Mouse (Mus musculus): ENCODE results near the gene Prkg1.

The Prkg1 gene

DNA sequence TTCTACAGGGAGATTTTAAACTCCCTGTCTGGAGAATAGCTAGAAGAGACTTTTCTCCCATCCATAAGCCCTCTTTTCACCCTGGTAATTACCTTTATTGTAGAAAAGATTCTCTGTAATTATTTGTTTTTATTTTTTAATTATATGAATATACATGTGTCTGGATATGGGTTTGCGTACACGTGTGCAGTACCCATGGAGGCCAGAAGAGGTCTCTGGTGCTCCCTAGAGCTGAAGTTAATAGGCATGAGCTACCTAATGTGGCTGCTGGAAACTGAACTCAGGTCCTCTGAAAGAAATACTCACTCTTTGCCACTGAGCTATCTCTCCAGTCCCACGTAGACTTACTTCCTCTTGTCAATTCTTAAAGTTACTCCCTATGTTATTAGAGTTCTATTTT lies 937.0 kb downstream of the Prkg1 start:
- DNase-seq = no peak

DNA sequence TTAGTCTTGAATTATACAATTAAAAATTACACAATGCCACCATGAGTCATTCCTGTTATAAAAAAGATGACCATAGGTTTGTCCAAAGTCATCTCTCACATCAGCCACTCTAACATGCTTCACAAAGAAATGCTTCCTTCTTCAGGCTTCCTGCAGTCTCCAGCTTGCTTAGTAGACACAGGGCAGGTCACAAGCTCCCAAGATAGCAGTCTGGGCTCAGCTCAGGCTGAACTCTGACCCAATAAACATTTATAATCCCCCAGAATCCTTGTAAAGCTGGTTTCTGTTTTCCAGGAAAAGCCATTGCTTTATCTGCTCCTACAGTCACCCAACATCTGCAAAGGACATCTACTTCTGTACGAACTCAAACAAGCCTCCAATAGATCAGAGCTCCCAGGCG lies 938.7 kb downstream of the Prkg1 start:
- DNase-seq = no peak

DNA sequence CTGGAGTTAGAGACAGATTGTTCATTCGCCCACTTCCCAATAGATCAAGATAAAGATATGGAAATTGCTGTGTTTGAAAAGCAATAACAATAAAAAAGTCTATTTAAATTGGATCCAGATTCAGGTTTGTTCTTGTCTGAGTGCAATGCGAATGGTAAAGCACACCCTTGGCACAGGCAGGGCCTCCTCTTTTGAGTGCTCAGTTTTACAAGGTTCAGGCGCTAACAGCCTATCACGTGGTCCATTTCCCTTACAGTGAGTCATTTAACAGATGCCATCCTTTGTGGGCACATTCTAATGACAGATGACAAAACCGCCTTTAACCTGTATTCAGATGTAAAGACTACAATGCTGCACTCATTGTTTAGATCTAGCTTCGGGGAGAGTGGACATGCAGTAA lies 949.2 kb downstream of the Prkg1 start:
- DNase-seq = no peak

DNA sequence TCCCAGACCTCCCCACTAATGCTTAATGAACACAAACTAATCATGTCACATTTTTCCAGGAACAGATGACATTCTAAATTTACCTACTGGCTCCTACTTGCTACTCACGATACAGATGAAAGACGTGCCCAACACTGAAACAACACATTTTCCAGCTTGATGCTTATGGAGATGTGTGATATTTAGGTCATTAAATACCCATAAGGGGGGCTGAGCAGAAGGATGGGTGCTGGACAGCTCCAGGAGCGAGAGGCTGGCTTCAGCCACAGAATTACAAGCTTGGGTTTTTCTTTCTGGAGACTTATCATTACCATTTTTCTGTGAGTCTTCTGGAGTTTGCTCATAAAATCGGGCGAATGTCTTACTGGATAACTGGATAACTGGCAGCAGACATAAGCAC lies 958.6 kb downstream of the Prkg1 start:
- DNase-seq = no peak

DNA sequence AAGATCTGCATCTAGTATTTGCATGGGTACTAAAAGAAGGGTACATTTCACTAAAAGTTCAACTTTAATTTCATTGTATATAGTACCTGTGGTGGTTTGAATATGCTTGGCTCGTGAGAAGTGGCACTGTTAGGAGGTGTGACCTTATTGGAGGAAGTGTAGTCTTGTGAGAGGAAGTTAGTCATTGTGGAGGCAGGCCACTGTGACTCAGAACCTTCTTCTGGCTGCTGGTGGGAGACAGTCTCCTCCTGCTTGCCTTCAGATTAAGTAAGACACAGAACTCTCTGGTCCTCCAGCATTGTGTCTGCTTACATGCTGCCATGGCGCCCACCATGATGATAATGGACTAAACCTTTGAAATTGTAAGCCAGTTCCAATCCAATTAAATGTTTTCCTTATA lies 984.0 kb downstream of the Prkg1 start:
- no peak for DNase-seq

DNA sequence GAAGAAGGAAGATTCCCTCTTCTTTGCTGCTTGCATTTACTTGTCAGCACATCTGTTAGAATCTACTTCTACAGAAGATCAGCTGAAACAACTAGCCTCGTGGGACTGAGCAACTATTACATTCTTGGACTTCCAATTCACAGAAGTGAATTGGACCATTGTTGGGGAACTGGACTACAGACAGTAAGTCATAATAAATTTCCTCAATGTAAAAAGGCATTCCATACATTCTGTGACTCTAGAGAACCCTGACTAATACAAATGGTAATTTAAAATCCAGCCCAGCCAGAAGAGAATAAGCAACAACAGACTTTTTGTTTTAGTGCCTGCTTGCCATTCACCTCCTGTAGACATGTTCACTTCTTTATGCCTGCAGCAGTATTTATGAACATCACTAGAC lies 996.5 kb downstream of the Prkg1 start:
- no peak for DNase-seq

DNA sequence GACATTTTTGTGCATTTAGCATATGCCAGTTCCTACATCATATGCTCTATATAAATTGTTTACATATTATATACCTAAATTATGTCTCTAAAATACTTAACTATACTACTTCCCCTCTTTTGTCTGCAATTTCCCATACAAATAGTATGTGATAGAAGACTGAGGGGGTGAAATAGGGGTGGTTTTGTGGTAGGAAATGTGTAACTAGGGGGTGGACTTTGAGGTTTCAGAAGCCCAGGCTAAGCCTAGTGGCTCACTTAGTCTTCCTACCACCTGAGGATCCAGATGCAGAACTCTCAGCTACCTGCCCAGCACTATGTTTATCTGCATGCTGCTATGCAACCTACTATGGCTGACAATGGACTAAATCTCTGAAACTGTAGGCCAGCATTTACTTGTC lies 1020.4 kb downstream of the Prkg1 start:
- no peak for DNase-seq

DNA sequence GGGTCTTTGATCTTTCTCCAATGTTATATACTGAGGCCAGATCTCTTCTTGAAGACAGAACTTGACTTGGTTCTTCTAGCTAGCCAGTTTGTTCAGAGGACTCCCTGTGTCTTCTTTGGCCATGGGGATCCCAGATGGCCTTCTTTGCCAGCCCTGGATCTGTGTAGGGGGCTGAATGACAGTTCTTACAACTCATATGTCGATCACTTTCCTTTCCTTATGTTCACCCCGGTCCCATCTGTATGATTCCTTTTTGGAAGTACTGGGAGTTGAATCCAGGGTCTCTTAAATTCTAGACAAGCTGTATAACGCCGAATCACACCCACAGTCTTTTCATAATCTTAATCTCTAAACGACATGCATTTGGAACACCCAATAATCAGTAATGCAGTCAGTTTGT lies 1065.7 kb downstream of the Prkg1 start:
- no peak for DNase-seq

DNA sequence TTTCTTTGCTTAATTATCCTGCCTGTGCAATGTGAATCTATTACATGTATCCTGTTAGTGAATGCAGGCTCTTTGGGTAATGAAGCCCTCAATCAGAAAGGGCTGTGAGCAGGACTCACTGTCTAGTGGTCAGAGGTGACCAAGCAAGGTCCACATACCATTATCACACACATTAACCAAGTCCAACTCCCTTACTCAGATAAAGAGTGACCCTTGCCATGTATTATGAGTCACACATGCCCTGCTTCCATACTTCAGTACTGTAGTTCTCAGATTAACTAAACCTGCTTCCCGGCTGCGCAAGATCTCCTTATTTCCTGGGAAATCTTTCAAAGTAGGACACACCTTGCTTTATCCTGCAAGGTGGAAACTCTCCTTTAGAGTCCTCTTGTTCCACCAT lies 1073.6 kb downstream of the Prkg1 start:
- no peak for DNase-seq

DNA sequence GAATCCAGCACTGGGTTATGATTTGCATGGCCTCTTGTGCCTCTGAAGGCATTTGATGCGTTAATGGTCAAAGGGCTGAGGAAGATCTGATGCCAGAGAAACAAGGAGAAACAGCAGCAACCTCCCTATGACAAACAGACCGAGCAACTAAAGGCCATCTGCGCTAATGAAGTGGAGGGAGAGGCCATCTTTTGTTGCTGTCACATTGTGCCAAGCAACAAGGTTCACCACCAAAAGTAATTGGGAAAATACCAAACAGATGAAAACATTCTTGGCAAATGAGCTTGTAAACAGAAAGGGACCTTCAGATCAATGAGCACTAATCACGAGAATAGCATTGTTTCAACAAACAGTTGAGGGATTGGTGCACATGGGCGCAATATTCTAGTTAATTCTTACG lies 1074.1 kb downstream of the Prkg1 start:
- DNase-seq = no peak

DNA sequence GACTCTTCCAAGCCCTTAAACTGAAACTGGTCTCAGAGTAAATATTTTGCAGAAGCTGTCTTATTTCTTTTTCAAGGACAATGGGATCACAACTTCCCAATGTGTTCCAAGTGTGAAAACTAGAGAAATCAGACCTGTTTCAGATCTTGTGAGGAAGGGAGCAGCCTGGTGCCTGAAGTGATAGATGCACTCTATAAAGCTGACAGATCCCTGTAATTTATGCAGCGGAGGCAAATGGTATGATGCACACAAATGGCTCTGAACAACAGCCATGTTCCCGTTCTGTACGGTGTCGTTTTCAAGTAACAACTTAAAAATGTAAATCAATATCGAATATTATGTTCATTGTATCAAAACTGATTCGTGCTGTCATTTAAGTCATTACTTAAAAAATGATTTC lies 1076.9 kb downstream of the Prkg1 start:
- DNase-seq = no peak

DNA sequence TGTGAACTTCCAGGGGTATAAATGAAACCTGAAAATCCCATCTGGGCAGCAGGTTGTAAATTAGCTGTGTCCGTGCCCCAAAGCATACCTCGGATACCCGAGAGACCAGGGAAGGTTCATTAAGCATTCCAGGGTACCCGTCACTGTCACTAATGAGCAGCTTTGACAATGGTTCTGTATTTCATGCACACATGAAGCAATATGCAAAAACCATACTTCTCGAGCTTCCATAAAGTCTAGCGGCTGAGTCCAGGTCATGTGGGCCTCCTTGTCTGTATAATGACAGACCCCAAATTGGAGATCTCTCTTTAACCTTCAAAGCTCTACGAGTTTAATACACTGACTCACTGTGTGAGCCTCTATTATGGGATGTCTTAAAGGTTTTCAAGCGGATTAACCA lies 1088.5 kb downstream of the Prkg1 start:
- no peak for DNase-seq

DNA sequence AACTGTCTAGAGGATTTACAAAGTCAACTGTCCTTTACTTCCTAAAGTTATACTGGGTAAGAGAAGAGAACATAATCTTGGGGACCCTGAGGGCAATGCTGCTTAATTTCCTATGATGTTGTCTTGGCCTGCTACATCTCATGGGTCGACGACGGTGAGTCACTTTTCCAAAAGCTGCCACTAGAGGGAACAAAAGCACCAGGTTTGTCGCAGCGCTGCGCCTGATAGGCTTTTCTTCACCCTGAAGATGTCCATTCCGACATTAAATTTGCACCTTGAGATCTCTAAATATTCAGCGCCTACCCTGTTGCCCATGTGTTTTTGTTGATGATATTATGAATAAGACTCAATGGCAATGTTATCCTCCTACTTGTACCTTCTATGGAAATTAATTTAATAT lies 1100.6 kb downstream of the Prkg1 start:
- DNase-seq = peak; percentile 26

DNA sequence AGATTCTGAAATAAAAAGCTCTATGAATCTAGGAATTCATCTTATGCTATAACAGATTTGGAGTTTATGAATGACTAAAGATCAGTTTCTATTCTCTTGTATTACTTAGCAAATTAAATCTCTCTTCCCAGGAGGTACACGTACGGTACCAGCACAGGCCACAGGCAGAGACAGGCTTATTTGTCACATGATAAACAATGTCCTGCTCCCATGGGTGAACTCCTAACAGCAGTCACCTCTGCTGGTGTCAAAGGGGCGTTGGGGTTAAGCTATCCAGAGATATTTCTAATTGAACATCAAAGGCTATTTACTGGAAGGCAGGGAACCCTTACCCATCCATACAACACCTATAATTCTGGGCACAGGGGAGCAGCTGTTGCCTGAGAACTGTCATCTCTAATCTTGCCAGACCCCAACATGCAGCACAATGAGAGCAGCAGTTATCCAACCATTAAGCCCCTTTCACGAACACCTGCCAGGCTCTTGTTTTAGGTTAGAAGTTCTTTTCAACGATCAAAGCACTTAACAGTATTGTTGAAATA lies 1122.1 kb downstream of the Prkg1 start:
- no peak for DNase-seq

DNA sequence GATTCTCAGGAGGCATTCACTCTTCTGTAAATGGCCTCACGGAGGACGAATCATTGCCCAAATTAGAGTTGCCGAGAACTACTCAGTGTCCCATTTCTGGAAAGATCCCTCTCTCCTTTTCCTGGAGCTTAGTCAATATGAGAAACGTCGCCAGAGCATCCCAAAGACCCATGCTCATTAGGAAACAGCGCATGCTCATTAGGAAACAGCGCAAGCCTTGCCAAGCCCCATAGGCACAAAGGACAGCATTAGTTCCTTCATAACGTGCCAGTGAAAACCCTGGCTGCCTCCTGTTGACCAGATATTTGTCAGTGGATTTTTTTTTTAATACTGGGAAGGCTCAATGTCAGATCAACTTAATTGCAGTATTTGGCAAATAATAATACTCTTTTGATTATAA lies 1127.4 kb downstream of the Prkg1 start:
- DNase-seq = no peak

DNA sequence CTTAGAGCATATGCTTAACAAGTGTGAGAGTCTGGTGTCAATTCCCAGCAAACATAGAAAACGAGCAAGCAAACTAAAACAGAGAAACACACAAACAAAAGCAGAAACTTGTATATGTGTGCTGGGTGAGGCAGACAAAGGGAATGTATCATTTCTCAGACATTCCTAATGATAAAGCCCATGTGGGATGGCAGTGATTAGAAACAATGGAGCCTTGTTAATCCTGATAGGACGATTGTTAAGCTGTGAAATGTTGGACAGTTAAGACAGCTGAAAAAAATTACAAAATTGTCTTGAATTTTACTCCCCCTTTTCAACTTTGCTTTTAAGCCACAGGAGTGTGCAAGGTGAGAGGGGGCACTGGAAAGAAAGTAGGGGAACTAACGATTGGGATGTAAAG lies 1133.8 kb downstream of the Prkg1 start:
- no peak for DNase-seq

DNA sequence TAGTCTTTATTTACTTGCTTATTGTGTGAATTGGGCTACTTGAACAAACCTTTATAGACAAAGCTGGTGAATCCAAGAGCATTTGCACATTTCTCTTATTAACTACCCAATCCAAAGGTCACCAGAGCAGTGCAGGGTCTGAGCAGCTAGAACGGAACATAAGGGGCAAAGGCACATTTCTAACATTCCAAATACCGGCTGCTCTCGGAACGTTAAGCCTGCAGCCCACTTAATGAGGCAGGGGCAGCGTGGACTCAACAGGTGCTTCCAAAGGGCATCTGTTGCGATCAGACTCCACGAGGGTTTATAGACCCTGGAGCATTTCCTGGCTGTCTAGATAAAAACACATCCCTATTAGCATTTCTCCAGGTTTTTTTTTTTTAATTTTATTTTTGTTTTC lies 1138.8 kb downstream of the Prkg1 start:
- no peak for DNase-seq

DNA sequence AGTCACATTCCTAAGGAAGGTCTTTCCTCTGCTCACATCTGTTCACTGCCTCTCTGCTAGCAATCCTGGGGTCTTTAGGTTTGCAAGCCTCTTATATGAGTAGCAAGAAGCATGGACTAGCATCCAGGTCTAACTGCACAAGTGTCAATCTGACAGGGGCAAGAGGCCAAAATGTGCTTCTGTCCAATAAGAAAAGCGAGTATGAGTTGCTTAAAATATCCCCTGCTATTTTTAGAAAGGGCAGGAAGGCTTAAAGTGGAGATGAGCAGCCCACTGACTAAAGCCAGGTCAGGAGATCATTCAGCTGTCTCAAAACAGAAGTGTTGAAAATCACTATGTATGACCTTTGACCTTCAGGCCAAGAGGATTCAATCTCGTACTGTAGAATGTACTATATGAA lies 1139.4 kb downstream of the Prkg1 start:
- no peak for DNase-seq

DNA sequence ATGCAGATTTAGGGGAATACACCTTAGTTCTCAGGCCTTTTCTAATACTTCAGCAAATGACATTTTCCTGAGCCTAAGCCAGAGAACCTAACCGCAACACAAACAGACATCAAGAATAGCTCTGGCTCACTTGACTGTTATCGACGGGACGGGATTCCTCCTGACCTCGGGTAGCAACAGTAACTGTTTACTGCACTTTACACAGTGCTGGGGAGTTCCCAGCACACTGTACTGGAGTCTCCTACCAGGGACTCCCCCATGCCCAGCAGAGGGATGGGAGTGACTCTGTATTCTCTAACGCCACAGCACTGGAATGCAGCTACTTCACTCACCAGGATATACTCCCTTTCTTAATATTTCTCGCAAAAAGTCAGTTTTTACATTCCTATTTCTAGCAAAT lies 1141.2 kb downstream of the Prkg1 start:
- DNase-seq = no peak

DNA sequence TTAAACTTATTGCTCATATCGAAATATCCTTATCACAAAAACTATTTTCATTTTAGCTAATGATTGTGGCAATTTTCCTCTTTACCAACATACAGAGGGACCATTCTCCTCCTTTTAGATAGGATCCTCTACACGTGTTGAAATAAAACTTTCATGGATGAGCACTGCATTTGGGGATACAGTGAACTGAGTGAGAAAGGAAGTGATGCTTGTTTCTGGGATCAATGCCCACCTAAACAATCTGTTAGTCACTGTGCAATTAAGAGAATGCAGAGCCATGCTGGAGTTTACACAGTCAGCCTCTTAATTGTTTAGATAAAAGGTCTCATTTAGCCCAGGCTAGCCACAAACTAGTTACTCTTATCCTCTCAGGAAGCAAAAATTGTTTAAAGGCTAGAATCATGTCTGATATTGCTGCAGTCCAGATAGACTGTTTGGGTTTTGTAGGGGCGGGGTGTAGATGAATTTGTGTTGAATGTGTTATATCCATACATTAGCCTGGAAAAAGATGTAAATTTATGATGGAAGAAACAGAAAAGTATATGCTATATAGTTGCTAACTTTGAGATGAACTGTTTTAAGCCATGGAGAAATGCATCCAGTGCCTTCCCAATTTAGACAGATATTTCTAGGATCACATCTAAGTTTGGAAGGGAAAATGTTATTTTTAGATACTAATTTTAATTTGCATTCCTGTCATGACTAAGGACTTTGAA lies 1151.5 kb downstream of the Prkg1 start:
- DNase-seq = no peak

DNA sequence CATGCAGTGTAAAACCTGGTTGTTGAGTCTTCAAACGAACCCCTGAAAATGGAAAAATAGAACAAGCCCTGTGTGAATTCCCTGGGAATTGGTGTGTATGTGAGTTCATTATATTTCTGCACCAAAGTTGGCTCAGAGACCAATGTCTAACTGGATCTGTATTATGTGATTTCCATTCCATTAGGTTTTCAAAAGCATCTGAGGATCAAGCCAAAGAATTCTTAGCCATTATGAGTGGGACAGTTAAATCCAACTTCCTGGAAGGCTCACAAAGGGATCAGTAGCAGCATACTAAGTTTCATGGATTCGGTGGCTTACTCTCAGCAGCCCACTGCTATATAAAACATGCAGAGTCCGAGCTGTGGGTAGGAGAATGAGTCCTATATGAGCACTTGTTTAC lies 1178.5 kb downstream of the Prkg1 start:
- no peak for DNase-seq

DNA sequence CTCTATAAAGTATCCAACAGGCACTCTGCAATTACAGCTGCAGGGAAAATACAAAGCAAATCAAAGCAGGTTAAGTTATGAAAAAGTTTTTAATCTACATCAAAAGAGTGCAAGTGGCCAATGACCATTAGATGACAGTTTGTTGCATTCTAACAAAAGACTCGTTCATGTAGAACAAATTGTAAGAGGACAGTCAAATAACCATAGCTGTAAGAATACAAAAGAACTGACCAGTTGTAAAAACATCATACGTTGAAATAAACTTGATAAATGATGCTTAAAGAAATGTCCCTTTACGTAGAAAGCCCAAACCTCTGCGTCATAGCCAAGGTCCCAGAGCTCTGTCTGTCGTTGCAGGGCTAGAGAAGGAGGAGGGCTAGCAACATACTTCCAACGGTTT lies 1200.3 kb downstream of the Prkg1 start:
- no peak for DNase-seq

DNA sequence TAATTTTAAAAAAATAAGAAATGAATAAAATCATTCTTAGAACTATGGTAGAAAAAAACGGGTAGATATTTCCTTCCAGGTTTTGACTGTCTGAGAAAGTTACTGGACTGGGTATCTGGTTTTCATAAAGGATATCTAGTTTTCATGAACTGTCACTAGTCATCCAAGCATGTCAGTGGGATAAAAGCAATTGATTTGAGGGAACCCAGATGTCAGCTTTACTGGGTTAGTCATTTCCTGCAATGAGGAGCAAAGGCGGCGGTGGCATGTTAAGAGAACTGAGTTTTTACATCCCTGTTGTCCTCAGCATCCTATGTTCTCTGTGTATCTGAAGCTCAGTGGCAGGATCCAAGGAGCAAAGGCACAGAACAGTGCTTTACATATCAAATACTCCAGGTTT lies 1201.0 kb downstream of the Prkg1 start:
- DNase-seq = no peak

DNA sequence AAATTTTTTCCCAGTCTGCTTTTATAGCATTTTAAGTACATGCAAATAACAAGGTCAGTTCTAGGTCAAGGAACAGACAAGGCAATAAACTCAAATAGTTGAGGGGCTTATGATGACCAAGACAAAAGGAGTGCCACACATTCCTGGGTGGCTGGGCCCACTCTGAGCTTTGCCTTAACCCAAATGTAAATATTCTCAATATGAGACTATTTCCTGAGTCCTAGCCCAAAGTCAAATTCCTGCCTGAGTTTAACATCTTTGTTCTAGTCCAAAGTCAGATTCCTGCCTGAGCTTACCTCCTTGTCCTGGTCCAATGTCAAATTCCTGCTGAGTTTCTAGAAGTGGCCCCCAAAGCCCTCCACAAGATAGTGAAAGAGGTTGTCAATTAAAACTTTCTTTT lies 1206.8 kb downstream of the Prkg1 start:
- DNase-seq = no peak

DNA sequence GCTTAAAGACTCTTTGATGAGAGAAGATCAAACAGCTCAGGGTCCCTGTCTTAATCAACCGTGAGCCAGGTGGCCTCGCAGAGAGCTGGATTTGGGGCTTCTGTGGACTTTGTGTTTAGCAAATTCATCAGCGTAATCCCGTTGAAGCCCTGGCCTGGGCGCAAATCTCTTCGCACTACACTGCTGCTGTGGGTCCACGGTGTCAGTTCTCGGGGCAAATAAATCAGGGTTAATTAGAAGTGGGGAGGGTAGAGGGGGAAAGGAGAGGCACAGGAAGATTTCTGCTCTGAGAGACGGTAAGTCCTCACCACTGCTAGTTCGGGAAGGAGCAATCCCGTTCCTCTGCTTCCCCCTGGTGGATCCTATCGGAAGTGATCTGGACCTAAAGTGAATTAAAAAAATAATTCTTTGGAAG lies 1210.4 kb downstream of the Prkg1 start:
- peak; percentile 37 for DNase-seq
